Mouse (Mus musculus): ENCODE results near the gene Klhl25. TPM values are rescaled to one million over a fixed set of nuclear protein-coding genes. Genes with fewer than 3 reads are reported as not detected.

Klhl25 gene
- polyA plus RNA-seq (2015; fragmentation: Nextera tagmentation; extraction: Ambion mirVana), result 3.7 and 4.7 TPM in 2 replicates

DNA sequence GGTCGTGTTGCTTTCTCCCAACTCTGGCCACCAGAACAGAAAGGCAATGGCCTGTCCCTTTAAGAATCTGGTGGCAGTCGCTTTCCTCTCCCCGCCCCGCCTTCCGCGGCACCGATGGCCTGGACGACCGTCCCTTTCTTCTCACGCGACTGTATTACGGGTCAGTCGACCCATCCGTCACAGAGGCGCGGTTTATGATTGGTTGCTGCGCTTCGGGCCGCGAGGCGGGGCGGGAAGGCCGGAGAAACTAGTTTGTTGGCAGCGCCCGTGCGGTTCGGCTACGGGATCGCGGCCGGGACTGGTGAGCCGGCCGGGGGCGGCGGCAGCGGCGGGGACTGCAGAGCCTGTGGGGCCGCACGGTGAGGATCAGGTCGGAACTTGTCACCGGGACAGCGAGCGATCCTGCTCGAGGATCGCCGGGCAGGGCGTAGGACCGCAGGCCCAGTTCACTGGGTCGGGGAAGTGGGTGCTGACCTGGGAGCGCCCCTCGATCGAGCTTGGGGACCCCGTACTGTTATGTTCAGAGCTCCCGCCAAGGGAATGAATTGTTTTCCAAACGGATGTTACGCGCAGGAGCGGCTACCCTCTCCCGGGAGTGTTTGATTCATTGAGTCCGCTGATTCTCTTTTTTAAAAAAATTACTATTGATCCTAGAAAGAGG is at the start of gene Klhl25:
TSS of gene Klhl25 (plus strand) at position 196 of the 661 bp plus-strand sequence.

All from skeletal muscle tissue, postnatal 0 days (tissue).